Mouse (Mus musculus) limb, embryonic 11.5 days (tissue): ENCODE measurements around the gene Inpp5d. TPM values are rescaled to one million over a fixed set of nuclear protein-coding genes. Genes with fewer than 3 reads are reported as not detected.

Source experiments
- ATAC-seq: fragments of 200-750 bp; cut with Nextera tagmentation; 2 replicates; pipeline ENCODE4 v1.8.0; 2017; ENCODE audit warnings: low read depth; ENCODE audit not compliant: insufficient number of reproducible peaks, low FRiP score, low TSS enrichment
- DNase-seq: peaks from one replicate; pipeline ENCODE4 v3.0.0-alpha.2; 2015; ENCODE audit warnings: low spot score
- H3K27ac ChIP-seq: fragments of 300-500 bp; sonication (generic); replicated peaks from 2 replicates; pipeline ENCODE4 v1.5.1; 2014; ENCODE audit warnings: low read depth, mild to moderate bottlenecking, low read length
- H3K27me3 ChIP-seq: fragments of 300-500 bp; sonication (generic); 2 replicates; pipeline ENCODE4 v1.6.1; 2014; ENCODE audit warnings: mild to moderate bottlenecking, low read length, mixed read lengths; ENCODE audit not compliant: control insufficient read depth, insufficient read depth
- H3K36me3 ChIP-seq: fragments of 300-500 bp; sonication (generic); 2 replicates; pipeline ENCODE4 v1.6.1; 2014; ENCODE audit warnings: mild to moderate bottlenecking, low read length, moderate library complexity, mixed read lengths; ENCODE audit not compliant: control insufficient read depth, insufficient read depth
- H3K4me1 ChIP-seq: fragments of 300-500 bp; sonication (generic); 2 replicates; pipeline ENCODE4 v1.6.1; 2014; ENCODE audit warnings: low read length, mixed read lengths; ENCODE audit not compliant: control insufficient read depth, insufficient read depth
- H3K4me2 ChIP-seq: fragments of 300-500 bp; sonication (generic); 2 replicates; pipeline ENCODE4 v1.6.1; 2014; ENCODE audit warnings: low read depth, mild to moderate bottlenecking, moderate library complexity; ENCODE audit not compliant: severe bottlenecking
- H3K4me3 ChIP-seq: fragments of 300-500 bp; sonication (generic); 2 replicates; pipeline ENCODE4 v1.5.1; 2014; ENCODE audit warnings: low read depth, low read length
- H3K9ac ChIP-seq: fragments of 300-500 bp; sonication (generic); 2 replicates; pipeline ENCODE4 v1.6.1; 2014; ENCODE audit warnings: mild to moderate bottlenecking, low read length
- H3K9me3 ChIP-seq: fragments of 300-500 bp; sonication (generic); 2 replicates; pipeline ENCODE4 v1.6.1; 2016; ENCODE audit warnings: low read length; ENCODE audit not compliant: control insufficient read depth
- WGBS: fragments of 180-500 bp; shearing (Covaris S2); extraction: QIAGEN DNeasy Blood & Tissue Kit; methylation state at CpG from one replicate; pipeline ENCODE4 v1.1.7; 2014; 5-methylcytosine and 5-hydroxymethylcytosine counted together
- polyA plus RNA-seq: library from polyadenylated mRNA; unstranded; fragments of >200 nt; fragmentation: Nextera tagmentation; extraction: Ambion mirVana; gene quantifications from 2 replicates; pipeline ENCODE4 v1.2.1, GENCODE M21; 2014

Inpp5d gene
- polyA plus RNA-seq, 1 experiment from 2014 or later: 5.4 TPM

DNA sequence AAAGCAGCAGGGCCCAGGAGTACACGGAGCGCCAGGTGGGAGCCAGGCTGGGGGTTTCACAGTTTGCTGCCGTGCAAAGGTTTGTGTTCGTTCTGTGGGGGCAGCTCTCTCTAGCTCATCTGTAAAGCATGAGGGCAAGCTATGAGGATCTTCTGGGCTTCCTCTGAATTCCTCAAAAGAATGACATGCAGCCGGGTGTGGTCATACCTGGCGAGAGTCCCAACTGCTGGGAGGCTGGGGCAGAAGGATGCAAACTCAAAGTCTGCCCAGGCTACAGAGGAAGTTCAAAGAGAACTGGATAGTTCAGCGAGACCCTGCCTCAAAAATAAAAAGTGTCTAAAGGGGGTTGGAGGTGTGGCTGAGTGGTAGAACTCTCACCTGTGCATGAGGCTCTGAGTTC, 110.2 kb downstream of the Inpp5d start:
- Histone ChIP-seq H3K4me1 (no peaks in the 10 kb centered on the region), H3K4me3 (no peak overlapping the region), H3K36me3 (no peaks in the 10 kb centered on the region), H3K27me3 (no peaks in the 10 kb centered on the region), H3K27ac (no peak overlapping the region), H3K9ac (no peak overlapping the region), H3K9me3 (no peaks in the 10 kb centered on the region), H3K4me2 (no peak overlapping the region)
- 88% methylated on average over 7 of the region's 7 CpGs for WGBS
- no peak for DNase-seq
- ATAC-seq: no peak

DNA sequence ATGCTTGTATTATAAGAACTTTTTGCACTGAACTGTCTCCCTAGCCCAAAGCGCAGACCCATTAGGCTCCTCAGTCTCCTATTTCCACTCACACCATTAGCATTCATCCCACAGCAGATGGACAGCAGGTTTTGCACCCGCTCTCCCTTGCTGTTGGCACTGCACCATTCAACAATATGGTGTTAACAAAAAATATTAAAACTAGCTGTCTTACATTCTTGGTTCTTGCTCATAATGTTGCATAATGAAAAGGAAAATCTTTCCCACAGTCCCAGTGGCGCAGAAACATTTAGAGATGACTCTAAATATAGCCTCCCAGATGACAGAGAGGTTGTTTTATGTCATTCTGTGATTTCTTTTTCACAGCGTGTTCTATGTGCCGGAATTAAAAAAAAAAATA, 113.1 kb downstream of the Inpp5d start:
- no peak overlapping the region for H3K27ac ChIP-seq
- no peaks in the 10 kb centered on the region for H3K4me1 ChIP-seq
- WGBS: 90% methylated on average over 5 of the region's 5 CpGs

DNA sequence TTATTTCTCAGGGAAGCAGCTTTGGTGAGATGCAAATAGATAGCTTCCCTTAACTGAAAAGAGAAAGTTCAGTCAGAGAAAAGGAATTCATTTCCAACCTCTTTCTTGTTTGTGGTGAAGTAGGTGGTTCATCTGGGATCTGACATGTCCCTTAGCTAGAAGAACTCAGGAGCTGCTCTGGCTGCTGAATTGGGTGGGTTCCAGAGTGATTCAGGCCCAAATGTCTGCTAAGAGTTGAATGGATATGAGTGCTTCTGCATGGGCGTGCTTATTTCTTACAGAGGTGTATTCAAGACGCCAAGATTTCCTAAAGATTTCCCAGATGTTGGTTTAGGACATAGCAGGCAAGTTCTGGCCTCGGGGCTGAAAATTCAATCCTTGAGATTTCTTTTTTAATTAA, 114.0 kb downstream of the Inpp5d start:
- H3K9ac ChIP-seq: no peak overlapping the region
- no peak for ATAC-seq
- no peak overlapping the region for H3K27ac ChIP-seq
- H3K36me3 ChIP-seq: no peaks in the 10 kb centered on the region
- DNase-seq: no peak
- no peaks in the 10 kb centered on the region for H3K9me3 ChIP-seq
- H3K27me3 ChIP-seq: no peaks in the 10 kb centered on the region
- H3K4me3 ChIP-seq: no peak overlapping the region
- WGBS: 84% methylated on average over 3 of the region's 3 CpGs
- no peak overlapping the region for H3K4me2 ChIP-seq
- H3K4me1 ChIP-seq: no peaks in the 10 kb centered on the region

More for the DNA sequence above, 113.1 kb downstream of the Inpp5d start:
- Histone ChIP-seq H3K9me3 (no peaks in the 10 kb centered on the region), H3K36me3 (no peaks in the 10 kb centered on the region), H3K4me2 (no peak overlapping the region), H3K27me3 (no peaks in the 10 kb centered on the region), H3K9ac (no peak overlapping the region), H3K4me3 (no peak overlapping the region)
- ATAC-seq (no peak), DNase-seq (no peak)

DNA sequence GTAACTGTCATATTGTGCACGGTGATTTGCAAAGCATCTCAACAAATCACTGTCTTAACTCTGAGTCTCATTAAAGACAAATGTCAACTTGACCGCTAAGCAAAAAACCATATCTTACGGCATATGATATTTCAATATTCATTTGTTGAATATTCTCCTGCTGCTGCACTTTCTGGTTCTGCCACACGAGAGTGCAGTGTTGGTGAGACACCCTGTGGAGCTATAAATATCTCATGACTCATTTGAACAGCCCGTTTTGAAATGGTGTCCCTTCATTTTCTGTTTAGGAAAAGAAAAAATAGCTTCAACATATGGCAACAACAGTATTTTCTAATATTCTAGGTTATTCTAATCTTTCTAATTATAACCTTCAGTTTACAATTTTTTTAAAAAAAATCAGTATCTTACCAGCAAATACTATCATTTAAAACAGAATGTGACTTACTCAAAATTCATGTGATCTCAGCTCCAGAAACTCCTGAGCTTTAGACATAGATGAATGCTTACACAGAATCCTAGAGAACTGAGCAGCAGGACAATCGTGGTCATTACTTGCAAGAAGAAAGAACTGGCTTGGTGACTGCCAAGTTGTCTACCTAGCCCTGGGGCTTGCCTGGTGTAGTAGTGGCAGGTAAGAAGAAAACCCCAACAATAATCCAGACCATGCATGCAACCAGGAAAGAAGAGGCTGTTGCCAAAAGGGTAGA, 120.6 kb downstream of the Inpp5d start:
- 83% methylated on average over 6 of the region's 6 CpGs for WGBS
- H3K9me3 ChIP-seq: no peaks in the 10 kb centered on the region
- no peaks in the 10 kb centered on the region for H3K36me3 ChIP-seq
- H3K4me2 ChIP-seq: no peak overlapping the region
- no peak overlapping the region for H3K4me3 ChIP-seq
- DNase-seq: no peak
- ATAC-seq: no peak
- no peak overlapping the region for H3K27ac ChIP-seq
- no peak overlapping the region for H3K9ac ChIP-seq
- H3K27me3 ChIP-seq: no peaks in the 10 kb centered on the region
- no peaks in the 10 kb centered on the region for H3K4me1 ChIP-seq

DNA sequence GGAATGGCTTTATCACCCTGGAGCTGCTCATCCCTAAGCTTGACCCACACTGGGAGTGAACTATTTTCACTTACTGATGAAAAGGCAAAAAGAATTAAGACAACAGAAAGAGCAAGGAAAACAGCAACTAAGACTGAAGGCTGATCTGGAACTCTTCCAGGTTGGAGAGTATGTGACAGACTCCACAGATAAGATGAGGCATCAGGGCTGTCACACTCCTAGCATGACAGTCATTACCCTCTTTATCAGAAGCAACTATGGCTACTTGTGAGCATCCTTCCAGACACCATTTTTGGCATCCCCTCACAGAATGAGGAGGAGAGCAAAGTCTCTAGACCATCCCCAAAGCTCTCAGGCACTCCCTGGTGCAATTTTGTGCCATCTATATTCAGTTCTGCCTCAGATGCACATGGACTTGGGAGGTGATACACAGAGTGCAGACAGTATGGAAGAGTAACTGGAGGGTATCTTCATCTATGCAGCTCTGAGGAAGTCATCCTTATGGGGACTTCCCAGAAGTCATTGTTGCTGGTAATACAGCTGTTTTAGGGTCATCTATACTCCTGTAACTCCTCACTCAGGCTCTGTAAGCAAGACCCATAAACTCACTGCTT, 129.4 kb downstream of the Inpp5d start:
- no peak for ATAC-seq
- Histone ChIP-seq H3K4me2 (no peak overlapping the region), H3K27ac (no peak overlapping the region), H3K9me3 (no peaks in the 10 kb centered on the region), H3K36me3 (no peaks in the 10 kb centered on the region), H3K27me3 (no peaks in the 10 kb centered on the region), H3K4me1 (no peaks in the 10 kb centered on the region), H3K4me3 (no peak overlapping the region), H3K9ac (no peak overlapping the region)
- DNase-seq: no peak

DNA sequence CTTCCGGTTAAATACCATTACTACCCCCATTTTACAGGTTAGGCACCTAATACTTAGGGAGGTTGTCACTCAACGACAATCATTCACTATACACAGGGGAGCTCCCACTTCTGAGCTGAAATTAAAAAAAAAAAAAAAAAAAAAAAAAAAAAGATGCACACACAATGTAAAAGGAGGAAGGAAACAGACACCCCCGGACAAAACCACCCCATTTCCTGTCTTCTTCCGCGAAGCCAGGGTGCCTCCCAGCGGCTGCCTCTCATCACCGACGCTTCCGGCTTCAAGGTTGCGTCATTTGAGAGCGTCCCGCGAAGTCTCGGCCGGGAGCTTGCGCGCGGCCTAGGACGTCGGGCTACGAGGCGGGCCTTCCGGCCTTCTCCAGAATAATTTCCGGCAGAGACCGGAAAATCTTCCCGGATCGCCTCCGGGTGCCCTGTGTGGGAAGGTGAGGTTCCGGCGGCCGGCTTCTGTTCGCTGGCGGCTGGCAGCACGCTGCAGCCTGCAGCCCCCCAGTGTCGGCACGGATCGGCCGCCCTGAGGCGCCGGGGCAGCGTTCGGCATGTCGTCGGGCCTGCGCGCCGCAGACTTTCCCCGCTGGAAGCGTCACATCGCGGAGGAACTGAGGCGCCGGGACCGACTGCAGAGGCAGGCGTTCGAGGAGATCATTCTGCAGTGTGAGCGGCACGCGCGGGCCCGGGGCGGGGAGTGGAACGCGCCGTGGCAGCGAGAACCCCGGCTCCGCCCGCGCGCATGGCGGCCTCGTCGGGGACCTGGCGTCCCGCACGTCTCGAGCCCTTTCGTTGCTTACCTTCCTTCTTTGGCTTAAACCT, 135.7 kb downstream of the Inpp5d start, which contains the start of gene Atg16l1:
Gene Atg16l1, plus strand, starts transcription at position 230 of the 830 bp plus-strand sequence.
- peak; percentile 91 for DNase-seq
- WGBS: 1% methylated on average over 77 of the region's 79 CpGs
- peak within 1 kb of the TSS; percentile 53 for H3K4me2 ChIP-seq

DNA sequence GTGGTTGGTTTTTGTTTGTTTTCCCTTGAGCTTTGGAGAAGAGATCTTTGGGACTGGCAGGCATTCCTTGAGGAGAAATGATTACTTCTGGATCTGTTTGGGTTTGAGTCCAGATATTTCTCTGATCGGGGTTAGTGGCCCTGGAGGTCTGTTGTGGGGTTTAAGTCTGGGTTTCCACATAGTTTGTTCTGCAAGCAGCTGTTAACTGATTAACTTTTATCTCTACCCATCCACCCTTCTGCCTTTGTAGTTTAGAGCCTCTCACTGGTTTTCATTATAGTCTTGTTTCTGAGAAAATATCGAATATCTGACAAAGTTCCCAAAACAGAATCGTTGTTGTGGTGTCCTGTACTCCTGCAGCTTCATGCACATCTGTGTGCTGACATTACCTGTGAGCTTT, 143.7 kb downstream of the Inpp5d start:
- H3K9ac ChIP-seq: no peak overlapping the region
- H3K27me3 ChIP-seq: no peaks in the 10 kb centered on the region
- no peak overlapping the region for H3K4me2 ChIP-seq
- H3K4me3 ChIP-seq: no peak overlapping the region
- no peaks in the 10 kb centered on the region for H3K4me1 ChIP-seq
- DNase-seq: no peak
- H3K9me3 ChIP-seq: no peaks in the 10 kb centered on the region
- no peak overlapping the region for H3K27ac ChIP-seq
- H3K36me3 ChIP-seq: peaks cover 32% of the 10 kb centered on the region
- 93% methylated on average over 3 of the region's 3 CpGs for WGBS
- ATAC-seq: no peak

More for the DNA sequence above, 135.7 kb downstream of the Inpp5d start, which contains the start of gene Atg16l1:
- peak; percentile 96 for ATAC-seq
- Histone ChIP-seq H3K4me1 (no peaks in the 10 kb centered on the region), H3K9me3 (no peaks in the 10 kb centered on the region), H3K9ac (peak within 1 kb of the TSS; percentile 83), H3K27me3 (no peaks in the 10 kb centered on the region), H3K27ac (peak within 1 kb of the TSS; percentile 63), H3K4me3 (peak within 1 kb of the TSS; percentile 82), H3K36me3 (0 out of 2 replicates have a peak, but pooled peaks cover 2% of the 10 kb centered on the region)

DNA sequence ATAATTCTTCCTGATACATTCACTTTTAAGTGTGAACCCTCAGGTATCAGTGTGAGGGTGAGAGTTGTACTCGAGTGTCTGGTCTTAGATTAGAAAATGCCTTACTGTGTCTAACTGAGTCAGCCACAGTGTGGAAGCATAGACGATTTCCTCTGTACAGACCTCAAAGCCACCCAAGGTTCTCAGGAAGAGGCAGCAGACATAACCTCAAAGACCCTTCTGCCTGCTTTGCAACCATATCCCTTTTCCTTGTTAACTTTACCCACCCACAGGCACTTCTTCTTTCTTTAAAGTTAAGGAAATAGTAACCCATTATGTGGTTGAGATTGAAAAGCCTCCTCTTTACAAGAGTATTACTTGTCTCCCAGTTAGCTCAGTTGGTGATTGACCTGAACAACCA, 145.6 kb downstream of the Inpp5d start:
- ATAC-seq (no peak), DNase-seq (no peak)
- Histone ChIP-seq H3K36me3 (peaks cover 35% of the 10 kb centered on the region), H3K4me3 (no peak overlapping the region), H3K4me2 (no peak overlapping the region), H3K27ac (no peak overlapping the region), H3K27me3 (no peaks in the 10 kb centered on the region), H3K9ac (no peak overlapping the region), H3K9me3 (no peaks in the 10 kb centered on the region), H3K4me1 (no peaks in the 10 kb centered on the region)
- 96% methylated on average over 2 of the region's 2 CpGs for WGBS
